Mouse (Mus musculus) heart, postnatal 0 days (tissue): ENCODE results near the gene P4ha3. TPM values are rescaled to one million over a fixed set of nuclear protein-coding genes. Genes with fewer than 3 reads are reported as not detected.

ENCODE experiments used
- ATAC-seq: fragments of 200-750 bp; cut with Nextera tagmentation; 2 replicates; pipeline ENCODE4 v1.8.0; 2017; ENCODE audit warnings: low read depth, moderate number of reproducible peaks, moderate library complexity; ENCODE audit not compliant: insufficient read depth
- DNase-seq: peaks from one replicate; pipeline ENCODE4 v3.0.0-alpha.2; 2016; ENCODE audit warnings: low spot score
- H3K27ac ChIP-seq: fragments of 300-500 bp; sonication (generic); 2 replicates; pipeline ENCODE4 v1.5.1; 2014; ENCODE audit warnings: low read depth, mild to moderate bottlenecking
- H3K27me3 ChIP-seq: fragments of 300-500 bp; sonication (generic); 2 replicates; pipeline ENCODE4 v1.6.1; 2014; ENCODE audit warnings: low read length, mixed read lengths; ENCODE audit not compliant: control insufficient read depth, insufficient read depth
- H3K36me3 ChIP-seq: fragments of 300-500 bp; sonication (generic); replicated peaks from 2 replicates; pipeline ENCODE4 v1.6.1; 2014; ENCODE audit warnings: low read length, mixed read lengths; ENCODE audit not compliant: control insufficient read depth, insufficient read depth
- H3K4me1 ChIP-seq: fragments of 300-500 bp; sonication (generic); 2 replicates; pipeline ENCODE4 v1.6.1; 2014; ENCODE audit warnings: antibody characterized with exemption; ENCODE audit not compliant: control insufficient read depth, insufficient read depth
- H3K4me2 ChIP-seq: fragments of 300-500 bp; sonication (generic); 2 replicates; pipeline ENCODE4 v1.6.1; 2014; ENCODE audit warnings: low read depth, mild to moderate bottlenecking, low read length, moderate library complexity
- H3K4me3 ChIP-seq: fragments of 300-500 bp; sonication (generic); 2 replicates; pipeline ENCODE4 v1.5.1; 2014; ENCODE audit warnings: low read depth, low read length
- H3K9ac ChIP-seq: fragments of 300-500 bp; sonication (generic); replicated peaks from 2 replicates; pipeline ENCODE4 v1.6.1; 2014; ENCODE audit warnings: low read depth, low read length, mixed read lengths
- H3K9me3 ChIP-seq: fragments of 300-500 bp; sonication (generic); replicated peaks from 2 replicates; pipeline ENCODE4 v1.6.1; 2016; ENCODE audit warnings: low read length; ENCODE audit not compliant: control insufficient read depth
- CTCF ChIP-seq: IDR thresholded peaks from 2 replicates; pipeline ENCODE4 v1.5.1; 2016; ENCODE audit warnings: antibody characterized with exemption, control low read depth, low read depth
- EP300 ChIP-seq: IDR thresholded peaks from 2 replicates; pipeline ENCODE4 v1.6.1; 2016; ENCODE audit warnings: antibody characterized with exemption, low read depth
- WGBS: fragments of 180-500 bp; shearing (Covaris S2); extraction: QIAGEN DNeasy Blood & Tissue Kit; methylation state at CpG from one replicate; pipeline ENCODE4 v1.1.7; 2014; 5-methylcytosine and 5-hydroxymethylcytosine counted together
- polyA plus RNA-seq: library from polyadenylated mRNA; unstranded; fragments of >200 nt; fragmentation: Nextera tagmentation; extraction: Ambion mirVana; gene quantifications from 2 replicates; pipeline ENCODE4 v1.2.1, GENCODE M21; 2015
- total RNA-seq: library from RNA; depleted of rRNA; stranded (reverse); fragments of >200 nt; gene quantifications from 2 replicates; pipeline ENCODE4 v1.2.3, GENCODE M21; 2014; ENCODE audit warnings: low replicate concordance

The P4ha3 gene
- total and polyA plus RNA-seq, 2 experiments from 2014 or later = 1.8 to 5.5 TPM

DNA sequence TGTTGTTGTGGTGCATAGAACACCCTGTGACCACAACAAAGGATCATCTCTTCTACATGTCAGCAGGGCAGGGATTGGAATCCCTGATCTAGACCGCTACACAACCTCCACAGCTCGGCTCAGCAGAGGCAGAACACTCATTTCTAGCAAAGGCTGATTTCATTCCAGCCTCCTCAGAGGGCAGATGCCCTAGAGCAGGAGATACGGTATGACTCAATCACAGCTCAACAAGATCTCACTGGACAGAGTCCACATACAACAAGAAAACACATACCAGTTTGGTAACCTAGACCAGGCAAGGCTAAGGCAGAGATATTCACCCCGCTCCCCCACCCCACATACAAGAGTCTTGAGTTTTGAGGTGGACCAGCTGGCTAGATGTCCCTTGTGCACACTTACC is 43.3 kb downstream of the P4ha3 start:
- ATAC-seq = no peak
- H3K36me3 ChIP-seq = peaks cover 67% of the 10 kb centered on the region

DNA sequence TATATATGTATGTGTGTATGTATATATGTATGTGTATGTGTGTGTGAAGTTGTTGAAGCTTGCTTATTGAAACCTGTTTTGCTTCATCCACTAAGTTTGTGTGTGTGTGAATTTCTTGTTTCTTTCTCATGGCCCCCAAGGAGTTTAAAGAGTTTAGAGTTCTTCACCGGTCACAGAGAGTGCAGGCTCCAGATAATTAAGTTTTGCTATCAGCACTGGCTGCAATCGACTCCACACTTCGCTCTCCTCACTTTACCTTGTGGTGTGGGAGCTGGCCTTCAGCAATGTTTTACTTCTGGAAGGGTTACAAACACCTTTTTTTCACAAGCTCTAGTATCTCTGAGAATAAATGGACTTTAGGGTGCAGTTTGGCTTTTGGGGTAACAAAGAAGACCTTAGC is 45.9 kb downstream of the P4ha3 start:
- H3K27ac ChIP-seq = no peak overlapping the region
- no peak overlapping the region for H3K4me3 ChIP-seq
- no peak overlapping the region for H3K4me2 ChIP-seq
- H3K36me3 ChIP-seq = peaks cover 87% of the 10 kb centered on the region
- no peak for DNase-seq
- WGBS = 80% methylated on average over 3 of the region's 3 CpGs
- H3K27me3 ChIP-seq = no peaks in the 10 kb centered on the region
- ATAC-seq = no peak
- H3K9me3 ChIP-seq = no peaks in the 10 kb centered on the region
- no peaks in the 10 kb centered on the region for H3K4me1 ChIP-seq
- TF ChIP-seq EP300 (no peak), CTCF (no peak)
- H3K9ac ChIP-seq = no peak overlapping the region

More for the DNA sequence above, 43.3 kb downstream of the P4ha3 start:
- no peak overlapping the region for H3K27ac ChIP-seq
- H3K4me1 ChIP-seq = no peaks in the 10 kb centered on the region
- no peak overlapping the region for H3K9ac ChIP-seq
- H3K4me3 ChIP-seq = no peak overlapping the region
- no peaks in the 10 kb centered on the region for H3K27me3 ChIP-seq
- DNase-seq = no peak
- WGBS = 75% methylated on average over 4 of the region's 4 CpGs
- no peak overlapping the region for H3K4me2 ChIP-seq
- TF ChIP-seq CTCF (no peak), EP300 (no peak)
- H3K9me3 ChIP-seq = no peaks in the 10 kb centered on the region

DNA sequence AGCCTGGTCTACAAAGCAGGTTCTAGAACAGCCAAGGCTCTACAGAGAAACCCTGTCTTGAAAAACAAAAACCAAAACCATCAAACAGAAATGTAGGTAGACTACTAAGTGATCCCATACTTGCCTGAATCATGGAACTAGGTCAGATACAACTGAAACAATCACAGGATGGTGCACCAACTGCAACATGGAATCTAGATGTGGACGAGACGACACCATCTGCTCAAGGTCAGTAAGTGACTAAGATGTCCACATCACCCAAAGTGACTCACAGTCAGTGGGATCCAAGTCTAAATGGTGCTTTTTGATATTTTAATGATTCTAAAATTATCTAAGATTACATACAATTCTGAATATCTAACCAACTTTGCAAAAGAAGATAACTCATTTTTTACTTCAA is 50.6 kb downstream of the P4ha3 start:
- ATAC-seq (no peak), DNase-seq (no peak)
- no peak overlapping the region for H3K27ac ChIP-seq
- 88% methylated on average over 2 of the region's 2 CpGs for WGBS
- H3K27me3 ChIP-seq = no peaks in the 10 kb centered on the region
- H3K9me3 ChIP-seq = no peaks in the 10 kb centered on the region
- no peak overlapping the region for H3K4me3 ChIP-seq
- peaks cover 89% of the 10 kb centered on the region for H3K36me3 ChIP-seq
- TF ChIP-seq CTCF = no peak
- TF ChIP-seq EP300 = no peak
- no peak overlapping the region for H3K4me2 ChIP-seq
- no peaks in the 10 kb centered on the region for H3K4me1 ChIP-seq
- no peak overlapping the region for H3K9ac ChIP-seq

DNA sequence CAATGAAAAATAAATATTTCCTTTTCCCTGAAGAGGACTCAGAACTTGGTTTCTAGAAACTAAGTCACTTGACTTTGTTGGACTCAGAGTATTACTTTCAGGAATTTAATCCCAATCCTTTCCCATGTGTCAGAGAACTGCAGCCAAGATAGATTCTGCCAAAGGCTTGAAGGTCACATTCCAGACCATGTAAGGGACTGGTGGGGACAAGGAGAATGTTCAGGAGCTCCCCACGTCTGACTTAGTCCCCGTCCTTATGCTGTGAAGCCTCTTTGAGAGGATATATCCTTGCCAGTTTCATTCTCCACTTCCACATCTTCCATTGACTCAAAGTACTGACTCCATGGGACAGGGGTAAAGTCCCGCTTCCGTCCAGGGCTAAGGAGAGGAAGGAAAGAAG is 69.7 kb downstream of the P4ha3 start:
- Histone ChIP-seq H3K4me1 (peaks cover 19% of the 10 kb centered on the region), H3K4me3 (no peak overlapping the region), H3K4me2 (no peak overlapping the region), H3K27ac (peak overlapping the region; percentile 91), H3K27me3 (no peaks in the 10 kb centered on the region), H3K9ac (no peak overlapping the region), H3K36me3 (peaks cover 12% of the 10 kb centered on the region; the same call in 1 of the 2 replicates), H3K9me3 (no peaks in the 10 kb centered on the region)
- WGBS = 44% methylated on average over 4 of the region's 4 CpGs
- ATAC-seq (peak; percentile 96), DNase-seq (peak; percentile 91)
- peak; percentile 70; the same call in 1 of the 2 replicates for TF ChIP-seq EP300
- no peak for TF ChIP-seq CTCF

DNA sequence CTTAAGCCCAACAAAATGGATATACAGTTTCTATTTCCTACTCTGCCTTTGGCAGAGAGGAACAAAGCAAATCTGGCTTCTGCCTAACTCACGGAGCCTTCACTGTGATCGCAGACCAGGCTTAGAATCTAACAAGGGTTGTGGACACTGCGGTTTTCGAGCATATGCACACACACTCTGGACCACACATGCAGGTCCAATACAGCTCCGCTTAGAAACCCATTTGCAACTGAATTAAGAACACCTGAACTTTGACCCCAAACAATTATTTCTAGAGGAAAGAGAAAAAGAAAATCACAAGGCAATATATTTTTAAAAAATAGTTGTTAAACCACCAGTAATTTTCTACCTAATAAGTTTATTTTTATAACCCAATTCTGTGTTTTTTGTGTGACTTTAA is 71.0 kb downstream of the P4ha3 start:
- Histone ChIP-seq H3K27me3 (no peaks in the 10 kb centered on the region), H3K36me3 (peaks cover 6% of the 10 kb centered on the region; the same call in 1 of the 2 replicates), H3K9me3 (no peaks in the 10 kb centered on the region), H3K4me2 (no peak overlapping the region), H3K27ac (peak overlapping the region; percentile 65), H3K4me3 (no peak overlapping the region), H3K4me1 (peaks cover 19% of the 10 kb centered on the region), H3K9ac (no peak overlapping the region)
- 80% methylated on average over 5 of the region's 5 CpGs for WGBS
- no peak for DNase-seq
- TF ChIP-seq CTCF (no peak), EP300 (no peak)
- no peak for ATAC-seq

DNA sequence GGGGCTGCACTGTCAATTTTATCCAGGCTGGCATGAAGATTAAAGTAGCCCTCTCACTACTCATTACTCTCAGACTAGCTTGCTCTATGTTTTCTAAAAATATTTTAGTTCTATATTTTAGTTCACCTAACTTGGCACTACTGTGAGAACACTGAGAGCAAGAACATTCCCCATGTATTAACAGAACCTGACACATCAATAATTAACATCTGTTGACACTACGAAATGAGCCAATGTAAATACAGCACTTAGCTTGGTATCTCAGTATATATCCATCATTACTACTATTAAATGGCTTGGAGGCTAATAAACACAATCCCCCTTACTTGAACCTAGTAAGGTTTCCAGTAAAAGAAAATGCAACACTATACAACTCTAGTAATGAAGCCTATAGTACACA is 71.4 kb downstream of the P4ha3 start:
- ATAC-seq (no peak), DNase-seq (no peak)
- peaks cover 19% of the 10 kb centered on the region for H3K4me1 ChIP-seq
- no peak overlapping the region for H3K9ac ChIP-seq
- H3K27ac ChIP-seq = peak overlapping the region; percentile 1
- no peaks in the 10 kb centered on the region for H3K27me3 ChIP-seq
- no peak overlapping the region for H3K4me2 ChIP-seq
- H3K9me3 ChIP-seq = no peaks in the 10 kb centered on the region
- WGBS = 71% methylated on average over 1 of the region's 1 CpGs
- no peak overlapping the region for H3K4me3 ChIP-seq
- peaks cover 4% of the 10 kb centered on the region; the same call in 1 of the 2 replicates for H3K36me3 ChIP-seq
- no peak for TF ChIP-seq CTCF
- TF ChIP-seq EP300 = no peak
